Mouse (Mus musculus) thymus, postnatal 25 days (tissue): ENCODE measurements around the gene Mcat.

ENCODE experiments used
- DNase-seq: peaks from one replicate; pipeline ENCODE4 v3.0.0; 2022

Mcat gene

DNA sequence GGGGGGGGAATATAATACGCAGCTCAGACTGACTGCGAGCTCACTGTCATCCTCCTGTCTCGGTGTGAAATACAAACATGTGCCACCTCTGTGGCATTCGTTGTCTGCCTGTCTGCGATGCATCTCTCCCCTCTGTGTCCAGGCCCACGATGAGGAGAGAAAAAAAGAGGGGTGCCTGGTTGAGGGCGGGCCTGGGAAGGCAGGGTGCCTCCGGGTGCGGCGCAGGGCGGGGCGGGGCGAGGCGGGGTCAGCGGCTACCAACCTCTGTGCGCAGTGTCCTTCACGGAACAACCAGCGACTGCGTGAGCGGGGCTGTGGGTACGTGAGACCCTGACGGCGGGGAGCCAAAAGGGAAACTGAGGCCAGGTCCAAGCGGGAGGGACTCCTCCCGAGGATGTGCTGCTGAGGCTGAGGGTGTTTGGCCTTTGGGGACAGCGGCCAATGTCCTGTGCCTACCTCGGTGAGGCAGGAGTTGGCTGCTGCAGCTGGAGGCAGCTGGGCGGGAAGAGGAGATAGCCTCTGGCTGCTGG is at the start of gene Mcat, which contains the start of gene Tspo:
Mcat (minus strand) TSS at position 461 of the 530 bp plus-strand sequence.
Tspo (plus strand) TSS at position 266 of the 530 bp plus-strand sequence.
- peak; percentile 80 for DNase-seq

DNA sequence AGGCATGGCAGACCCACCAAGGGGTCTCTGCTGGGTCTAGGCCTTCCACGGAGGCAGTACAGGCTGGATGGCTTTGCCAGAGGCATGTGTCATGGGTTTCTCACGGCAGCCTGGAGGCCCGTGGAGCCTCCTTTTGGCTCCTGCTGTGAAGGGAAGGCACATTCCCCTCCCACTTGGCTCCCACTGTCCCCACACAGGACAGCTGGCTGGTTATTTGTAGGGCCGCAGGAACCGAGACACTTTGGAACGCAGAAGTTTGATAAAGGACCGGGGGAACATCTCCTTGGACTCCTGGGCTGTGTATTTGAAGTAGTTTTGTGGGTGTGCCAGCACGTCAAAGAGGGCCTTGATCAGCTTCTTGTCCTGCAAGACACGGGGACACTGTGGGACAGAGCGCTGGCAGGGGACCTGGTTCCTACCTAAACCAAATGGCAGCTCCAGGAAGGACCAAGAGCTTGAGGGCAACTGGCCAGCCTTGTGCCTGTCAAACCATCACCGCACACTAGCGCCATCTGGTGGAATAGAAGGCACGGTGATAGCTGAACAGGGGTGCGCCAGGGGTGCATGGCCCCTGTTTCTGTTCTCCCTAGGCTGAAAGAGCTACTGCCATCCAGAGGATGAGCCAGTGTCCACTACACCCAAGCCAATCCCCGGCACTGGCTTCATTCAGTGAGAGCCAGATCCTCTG is 43.7 kb upstream of the Mcat start:
- peak; percentile 79 for DNase-seq

DNA sequence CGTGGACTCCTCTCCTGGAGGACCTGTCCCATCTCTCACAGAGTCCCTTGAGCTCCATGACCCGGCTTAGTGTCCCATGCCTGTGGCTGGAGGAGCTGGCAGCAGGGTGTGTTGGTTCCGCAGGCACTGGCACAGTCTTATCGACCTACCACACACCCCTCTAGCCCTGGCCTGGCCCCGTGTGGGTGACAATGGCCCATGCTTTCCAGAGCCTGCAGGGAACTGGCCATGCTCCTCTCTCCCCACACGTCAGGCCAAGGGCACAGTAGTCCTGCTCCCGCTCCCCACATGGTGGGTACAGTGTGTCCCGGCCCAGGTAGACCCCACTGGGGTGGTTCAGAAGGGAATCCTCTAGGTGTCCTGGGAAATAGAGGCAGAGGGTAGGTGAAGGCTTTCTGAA is 43.1 kb upstream of the Mcat start:
- no peak for DNase-seq

DNA sequence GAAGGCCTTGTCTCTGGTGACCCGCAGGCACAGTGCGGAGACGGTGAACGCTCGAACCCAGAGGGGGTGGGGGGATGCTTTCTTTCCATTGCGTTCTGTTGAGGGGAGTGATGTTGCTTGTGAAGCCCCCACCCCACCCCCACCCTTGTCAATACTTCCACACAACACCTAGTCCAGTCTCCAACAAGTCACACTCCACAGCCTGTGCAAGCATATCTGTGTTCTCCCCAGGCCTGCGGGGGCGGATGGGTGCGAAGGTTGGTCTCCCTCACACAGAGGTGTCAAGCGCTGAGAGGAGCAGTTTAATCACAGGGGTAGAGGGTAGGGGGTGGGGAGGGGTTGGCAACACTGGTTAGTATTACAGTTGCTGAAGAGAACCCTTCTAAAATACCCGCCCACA is 42.6 kb upstream of the Mcat start:
- no peak for DNase-seq

DNA sequence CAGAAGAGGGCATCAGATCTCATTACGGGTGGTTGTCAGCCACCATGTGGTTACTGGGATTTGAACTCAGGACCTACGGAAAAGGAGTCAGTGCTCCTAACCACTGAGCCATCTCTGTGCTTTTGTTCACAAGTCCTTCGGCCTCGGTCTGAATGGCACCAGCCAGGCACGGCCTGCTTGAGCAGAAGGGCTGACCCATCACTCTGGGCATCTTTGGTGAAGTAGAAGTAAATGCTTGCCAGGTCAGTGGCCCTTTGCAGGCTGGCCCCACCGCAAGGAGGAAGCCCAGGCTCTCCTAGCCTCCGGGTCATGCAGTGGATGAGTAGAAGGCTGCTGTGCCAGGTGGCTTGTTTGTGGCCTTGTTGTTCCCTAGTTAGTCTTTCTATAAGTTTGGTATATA is 39.8 kb upstream of the Mcat start:
- DNase-seq = peak; percentile 37

DNA sequence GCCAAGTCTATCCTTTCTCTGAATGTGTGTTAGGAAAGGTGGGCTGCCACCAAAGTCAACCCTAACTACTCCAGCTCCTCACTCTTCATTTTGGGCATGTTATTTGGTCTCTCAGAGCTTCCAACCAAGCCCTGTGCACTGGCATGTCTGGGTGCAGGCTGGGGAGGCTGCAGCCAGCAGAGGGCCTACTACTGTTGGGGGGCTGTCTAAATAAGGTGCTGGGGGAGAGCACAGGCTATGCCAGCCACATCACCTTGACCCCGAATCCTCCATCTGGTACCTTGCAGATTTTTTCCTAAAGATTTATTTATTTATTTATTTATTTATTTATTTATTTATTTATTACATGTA is 39.4 kb upstream of the Mcat start:
- DNase-seq = no peak

DNA sequence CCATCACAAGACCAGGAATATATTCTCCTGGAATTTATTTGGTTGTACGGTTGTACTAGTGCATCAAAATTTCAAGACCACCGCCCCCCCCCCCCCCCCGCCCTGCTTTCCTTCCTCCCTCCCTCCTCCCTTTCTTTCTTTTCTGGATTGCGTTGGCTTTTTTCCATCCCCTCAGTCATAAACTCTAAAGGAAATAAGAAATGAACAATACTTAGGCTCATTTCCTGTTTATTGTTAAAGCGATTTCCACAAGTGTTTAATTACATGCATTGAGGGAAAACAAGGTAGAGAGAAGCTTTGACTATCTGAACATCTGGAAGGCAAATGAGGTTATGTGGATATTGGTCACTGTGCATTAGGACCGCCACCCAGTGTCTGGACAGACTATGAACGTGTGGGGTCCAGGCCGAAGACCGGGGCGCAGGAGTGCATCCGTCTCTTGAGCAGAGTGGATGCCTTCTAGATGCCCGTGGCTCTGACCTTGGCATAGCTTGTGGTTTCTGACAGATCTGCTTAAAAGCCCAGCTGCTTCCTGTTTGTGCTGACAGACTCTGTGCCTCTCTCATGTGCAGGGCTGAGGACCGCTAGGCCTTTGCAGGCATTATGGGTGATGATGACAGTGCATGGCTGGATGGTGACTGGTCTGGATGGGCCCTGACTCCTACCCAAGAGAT is 38.9 kb upstream of the Mcat start:
- DNase-seq = peak; percentile 83

DNA sequence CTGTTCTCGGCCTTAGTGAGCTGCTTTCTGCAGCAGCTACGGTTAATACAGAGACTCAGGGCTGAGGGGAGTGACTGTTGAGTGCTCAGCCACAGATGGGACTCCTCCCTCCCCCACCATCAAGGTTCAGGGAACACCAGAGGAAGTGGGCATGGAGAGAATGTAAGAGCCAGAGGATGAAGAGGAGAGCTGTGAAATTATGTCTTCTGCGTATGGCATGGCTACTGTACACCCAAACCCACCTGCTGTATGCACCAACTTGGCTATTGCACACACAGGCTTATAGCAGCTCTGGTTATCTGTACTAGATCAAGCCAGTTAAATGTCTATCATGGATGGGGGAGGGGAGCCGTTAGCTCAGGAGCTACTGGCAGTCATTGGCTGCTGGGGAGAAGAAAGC is 37.6 kb upstream of the Mcat start:
- DNase-seq = peak; percentile 71

DNA sequence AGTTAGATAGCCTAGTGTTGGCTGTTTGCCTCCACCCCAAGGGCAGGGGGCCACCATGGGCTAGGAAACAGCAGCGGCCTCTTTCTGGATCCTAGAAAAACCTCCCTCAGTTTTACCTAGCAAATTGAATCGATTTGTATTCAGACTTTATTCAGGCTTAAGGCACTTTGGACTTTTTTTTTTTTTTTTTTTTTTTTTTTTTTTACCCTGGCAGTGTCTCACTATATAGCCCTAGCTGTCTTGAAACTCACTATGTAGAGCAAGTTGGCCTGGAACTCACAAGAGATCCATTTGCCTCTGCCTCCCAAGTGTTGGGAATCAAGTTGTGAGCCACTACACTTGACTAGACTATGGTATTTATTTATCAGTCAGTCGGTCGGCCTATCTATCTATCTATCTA is 33.2 kb upstream of the Mcat start:
- no peak for DNase-seq

DNA sequence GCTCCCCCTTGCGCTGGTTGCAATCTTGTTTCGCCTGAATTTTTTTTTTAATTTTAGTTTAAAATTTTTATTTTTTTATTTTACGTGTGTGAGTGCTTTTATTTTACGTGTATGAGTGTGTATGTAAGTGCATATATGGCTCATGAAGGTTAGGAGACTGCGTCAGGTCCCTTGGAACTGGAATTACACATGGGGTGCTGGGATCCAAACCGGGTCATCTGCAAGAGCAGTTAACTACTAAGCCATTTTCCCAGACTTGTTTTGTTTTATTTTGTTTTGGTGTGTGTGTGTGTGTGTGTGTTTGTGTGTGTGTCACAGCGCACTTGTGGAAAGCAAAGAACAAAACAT is 31.8 kb upstream of the Mcat start:
- DNase-seq = no peak

DNA sequence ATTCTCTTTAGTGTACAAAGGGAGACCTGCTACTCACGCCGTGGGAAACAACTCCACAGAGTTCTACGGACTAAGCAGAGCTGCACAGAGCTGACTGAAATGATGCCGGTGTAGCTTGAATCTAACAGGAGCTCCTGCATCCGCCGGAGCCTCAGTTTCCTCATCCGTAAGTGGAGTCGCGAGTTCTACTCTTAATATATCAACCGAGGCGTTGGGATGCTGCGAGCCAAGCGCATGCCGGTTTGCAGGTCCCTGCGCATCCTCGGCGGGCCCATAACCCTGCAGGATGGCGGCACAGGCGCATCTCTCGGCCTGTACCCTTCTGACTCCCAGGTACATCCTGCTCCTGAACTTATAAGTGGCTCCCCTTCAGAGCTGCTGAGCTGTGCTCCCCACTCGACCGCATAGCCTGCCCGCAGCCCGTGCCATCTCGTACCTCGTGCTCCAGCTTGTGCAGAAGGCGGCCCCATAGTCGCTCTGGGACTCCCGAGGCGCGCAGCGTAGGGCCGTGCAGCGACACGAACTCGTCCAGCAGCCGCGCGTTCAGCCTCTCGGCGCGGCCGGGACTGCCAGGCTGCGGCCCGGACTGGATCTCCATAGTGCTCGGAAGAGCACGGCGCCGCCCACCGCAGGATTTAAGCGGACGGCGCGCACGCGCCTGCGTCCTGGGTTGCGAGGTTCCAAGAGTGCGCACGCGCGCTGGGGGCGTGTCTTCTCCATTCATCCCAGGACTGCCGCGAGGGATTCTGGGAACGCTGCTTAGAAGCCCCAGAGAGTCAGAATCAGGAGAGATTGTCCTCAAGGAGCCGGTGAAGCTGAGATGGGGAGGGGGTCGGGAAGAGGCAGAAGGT is 31.2 kb upstream of the Mcat start, which contains the start of gene Ttll12:
Ttll12 (minus strand) TSS at position 645 of the 851 bp plus-strand sequence.
- peak; percentile 92 for DNase-seq

DNA sequence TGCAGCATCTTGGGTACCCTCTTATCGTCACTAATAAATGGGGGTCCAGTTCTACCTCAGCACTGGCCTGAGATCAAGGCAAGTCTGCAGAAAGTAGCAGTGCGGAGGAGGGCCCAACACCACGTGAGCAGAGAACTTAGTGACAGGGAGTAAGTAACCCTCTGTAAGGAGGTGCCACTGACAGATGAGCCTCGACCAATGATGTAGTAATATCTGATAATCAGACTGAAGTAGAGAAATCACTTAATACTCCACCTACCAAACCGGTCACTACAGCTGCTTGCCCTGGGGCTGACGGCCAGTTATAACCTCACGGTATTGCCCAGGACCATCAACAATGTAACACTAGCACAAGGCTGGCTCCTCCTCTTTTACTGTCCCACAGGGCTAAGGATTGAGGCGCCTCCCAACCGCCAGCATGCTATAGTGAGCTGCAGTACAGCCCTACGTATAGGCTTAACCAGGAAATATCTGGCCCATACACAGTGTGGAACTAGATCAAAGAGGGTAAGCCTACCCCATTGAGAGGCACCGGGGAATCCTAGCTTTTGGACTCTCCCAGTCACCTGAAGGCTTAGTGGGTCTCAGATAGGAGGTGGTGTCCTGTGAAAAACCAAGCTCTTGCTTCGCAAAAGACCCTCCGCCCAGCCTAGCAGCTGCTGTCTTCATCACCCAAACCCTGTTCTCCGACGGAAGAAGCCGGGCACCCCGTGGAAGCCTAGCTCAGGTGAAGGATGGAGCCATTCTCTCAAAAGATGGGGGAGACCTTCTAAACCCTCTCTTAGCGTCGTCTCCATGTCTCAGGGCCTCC is 30.3 kb upstream of the Mcat start:
- peak; percentile 36 for DNase-seq

DNA sequence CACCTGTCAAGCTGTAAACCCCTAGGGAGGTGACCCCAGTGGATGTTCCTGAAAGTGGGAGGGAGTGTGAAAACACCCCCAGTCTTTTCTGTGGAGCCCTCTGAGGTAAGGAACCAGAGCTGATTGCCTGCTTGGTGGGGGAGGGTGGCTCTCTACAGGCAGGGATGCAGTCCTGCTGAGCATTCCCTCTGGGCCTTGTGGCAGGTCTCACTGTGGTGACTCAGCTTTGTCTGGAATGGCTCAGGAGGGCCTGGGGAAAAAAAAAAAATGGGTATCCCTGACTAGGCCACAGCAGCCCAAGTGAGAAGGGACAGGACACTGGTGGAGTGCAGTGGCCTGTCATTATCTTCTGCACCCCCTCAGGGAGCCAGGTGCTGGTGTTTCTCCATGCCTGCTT is 29.6 kb upstream of the Mcat start:
- DNase-seq = no peak

DNA sequence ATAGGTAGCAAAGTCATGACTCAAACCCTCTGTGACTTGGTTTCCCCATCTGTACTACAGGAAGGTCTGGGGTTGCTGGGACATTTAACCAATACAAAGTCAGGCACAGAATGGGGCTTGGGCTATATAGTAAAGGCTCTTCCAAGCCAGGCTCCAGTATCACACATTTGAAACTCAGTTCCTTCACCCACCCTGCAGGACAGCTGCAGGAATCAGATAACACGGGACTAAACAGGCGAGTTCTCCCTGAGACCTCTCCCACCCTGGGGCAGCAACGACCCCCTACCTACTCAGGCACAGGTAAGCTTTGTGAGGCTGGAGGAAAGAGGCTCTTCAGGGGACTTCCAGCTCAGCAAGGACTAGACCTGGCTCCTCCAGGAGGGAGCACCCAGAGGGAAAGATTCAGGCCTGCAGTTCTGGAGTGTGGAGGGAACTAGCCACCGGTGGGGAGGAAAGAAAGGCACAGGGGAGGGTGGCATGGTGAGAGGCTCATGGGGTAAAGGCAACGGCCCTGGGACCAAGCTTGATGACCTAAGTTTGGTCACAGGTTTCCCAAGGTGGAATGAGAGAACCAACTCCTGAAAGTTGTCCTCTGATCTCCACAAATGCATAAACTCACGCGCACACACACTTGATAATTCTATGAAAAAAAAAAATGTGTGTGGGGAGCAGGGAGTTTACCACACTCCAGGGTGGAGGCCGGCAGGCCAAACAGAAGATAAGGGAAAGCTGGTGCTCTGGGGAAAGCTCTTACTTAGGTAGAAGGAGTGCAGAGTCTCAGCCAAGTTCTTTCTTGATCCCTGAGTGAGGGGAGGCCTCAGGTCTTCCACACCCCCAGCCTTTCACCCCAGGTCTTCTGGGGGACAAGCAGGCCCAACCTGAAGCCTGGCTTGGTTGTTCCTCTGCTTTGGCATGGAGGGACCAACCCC is 28.9 kb upstream of the Mcat start:
- no peak for DNase-seq

DNA sequence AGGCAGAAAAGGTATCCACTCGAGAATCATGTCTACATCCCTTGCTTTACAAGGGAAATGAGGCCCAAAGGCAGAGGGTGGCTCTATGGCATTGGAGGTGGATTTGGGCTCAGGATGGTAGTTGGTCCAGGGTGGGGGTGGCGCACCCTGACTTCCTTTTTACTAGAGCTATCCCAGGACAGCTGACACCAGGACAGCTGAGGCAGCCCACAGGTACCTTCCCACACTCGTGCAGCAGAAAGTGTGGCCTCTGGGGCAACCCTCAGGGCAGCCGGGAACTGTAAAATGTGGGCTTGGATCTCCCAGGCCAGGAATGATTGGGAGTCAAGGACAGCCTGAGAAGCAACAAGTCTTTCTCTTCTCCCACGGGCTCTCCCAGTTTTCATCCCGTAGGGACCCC is 28.2 kb upstream of the Mcat start:
- DNase-seq = no peak

DNA sequence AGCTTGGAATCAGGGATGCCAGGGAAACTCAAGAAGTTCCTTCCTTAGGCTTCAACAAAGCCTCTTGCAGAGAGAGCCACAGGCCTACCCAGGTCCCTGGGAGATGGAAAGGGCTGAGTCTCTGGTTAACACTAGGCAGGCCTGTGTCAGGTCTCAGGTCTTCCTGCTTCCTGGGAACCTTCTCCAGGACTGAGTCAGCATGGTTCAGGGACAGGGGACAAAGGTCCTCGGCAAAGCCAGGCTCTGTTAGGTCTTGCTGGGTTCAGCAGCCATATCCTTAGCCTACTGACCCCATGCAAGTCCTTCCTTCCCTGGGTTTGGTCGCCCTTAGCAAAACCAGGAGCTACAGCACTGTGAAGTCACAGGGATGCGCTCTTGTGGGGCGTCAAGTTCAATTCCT is 27.3 kb upstream of the Mcat start:
- no peak for DNase-seq

DNA sequence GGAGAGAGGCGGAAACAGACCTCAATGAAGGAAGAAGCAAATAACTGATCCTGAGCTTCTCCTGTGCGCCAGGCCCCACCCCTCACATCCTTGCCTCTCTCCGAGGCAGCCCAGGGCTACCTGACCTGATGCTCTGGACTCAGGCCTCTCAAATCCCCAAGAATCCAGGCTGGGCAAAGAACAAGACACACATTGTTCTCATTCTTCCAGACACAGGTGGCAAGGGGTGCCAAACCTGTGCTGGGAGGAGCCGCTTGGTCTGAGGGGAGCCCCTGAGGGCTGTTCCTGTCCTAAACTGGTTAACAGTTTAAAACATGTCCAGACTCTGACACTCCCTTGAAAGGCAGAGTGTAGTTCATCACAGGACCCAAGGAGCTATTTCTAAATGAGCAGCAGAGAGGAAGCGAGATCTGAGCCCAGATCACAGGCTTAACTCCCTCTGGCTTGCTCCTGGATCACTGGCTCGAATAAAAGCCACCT is 21.2 kb upstream of the Mcat start:
- DNase-seq = no peak

DNA sequence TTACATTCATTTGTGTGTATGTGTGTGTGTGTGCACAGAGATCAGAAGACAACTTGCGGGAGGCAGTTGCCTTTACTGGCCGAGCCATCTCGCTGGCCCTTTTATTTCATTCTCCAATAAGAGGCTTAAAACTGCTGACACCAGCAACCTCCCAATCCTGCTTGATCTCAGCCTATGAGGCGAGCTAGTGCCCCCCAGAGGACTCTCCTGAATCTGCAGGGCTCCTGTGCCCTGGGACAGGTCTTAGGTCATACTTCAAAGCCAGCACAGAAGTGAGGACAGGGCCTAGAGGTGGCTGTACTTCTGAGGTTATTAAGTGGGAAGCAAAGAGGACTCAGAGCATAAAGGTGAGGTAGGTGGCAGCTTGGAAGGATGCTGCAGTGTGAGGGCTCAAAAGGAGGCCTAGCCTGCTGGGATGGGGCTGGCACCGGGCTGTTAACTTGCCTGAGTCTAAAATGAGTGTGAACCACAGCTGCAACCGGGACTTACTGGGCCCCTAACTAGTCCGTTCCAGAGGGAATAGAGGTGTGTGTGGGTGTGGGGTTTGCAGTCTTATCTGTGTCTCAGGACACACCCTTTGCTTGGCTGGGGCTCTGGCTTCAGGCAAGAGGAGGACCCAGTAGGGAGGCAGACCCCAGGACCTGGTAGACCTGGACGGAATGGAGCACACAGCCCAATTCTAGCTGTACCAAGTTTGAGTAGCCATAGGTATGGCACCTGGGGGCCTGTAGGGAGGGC is 20.0 kb upstream of the Mcat start:
- peak; percentile 60 for DNase-seq

DNA sequence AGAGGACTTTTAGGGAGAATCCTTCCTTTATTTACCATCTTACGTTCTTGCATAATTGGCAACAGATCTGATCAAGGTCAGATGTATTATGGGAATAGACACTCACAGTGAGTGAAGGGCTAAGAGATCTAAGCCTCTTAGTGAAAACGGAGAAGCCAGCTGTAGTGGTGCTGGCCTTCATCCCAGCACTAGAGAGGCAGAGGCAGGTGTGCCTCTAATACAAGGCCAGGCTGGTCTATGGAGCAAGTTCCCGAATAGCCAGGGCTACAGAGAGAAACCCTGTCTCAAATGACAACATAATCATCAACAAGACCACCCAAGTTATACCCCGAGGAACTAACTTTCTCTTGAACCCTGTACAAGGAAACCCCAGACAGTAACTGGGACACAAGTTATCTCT is 19.3 kb upstream of the Mcat start:
- no peak for DNase-seq

DNA sequence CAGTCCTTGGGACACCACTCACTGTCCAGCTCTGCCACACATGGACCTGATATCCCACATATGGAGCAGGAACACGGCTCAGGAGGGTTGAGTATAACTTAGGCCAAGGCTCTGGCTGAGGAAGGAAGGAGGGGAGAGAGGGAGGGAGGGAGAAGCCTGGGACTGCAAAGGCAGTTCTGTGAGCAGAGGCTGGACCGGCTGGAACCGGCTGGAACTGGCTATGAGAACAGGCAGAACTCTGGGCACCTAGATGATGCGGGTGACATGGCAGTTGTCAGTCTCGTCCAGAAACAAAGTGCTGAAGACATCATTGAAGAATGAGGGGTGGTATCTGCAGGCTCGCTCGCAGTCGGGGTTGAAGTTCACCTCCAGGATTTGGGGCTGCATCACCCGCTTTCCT is 13.1 kb upstream of the Mcat start:
- no peak for DNase-seq

DNA sequence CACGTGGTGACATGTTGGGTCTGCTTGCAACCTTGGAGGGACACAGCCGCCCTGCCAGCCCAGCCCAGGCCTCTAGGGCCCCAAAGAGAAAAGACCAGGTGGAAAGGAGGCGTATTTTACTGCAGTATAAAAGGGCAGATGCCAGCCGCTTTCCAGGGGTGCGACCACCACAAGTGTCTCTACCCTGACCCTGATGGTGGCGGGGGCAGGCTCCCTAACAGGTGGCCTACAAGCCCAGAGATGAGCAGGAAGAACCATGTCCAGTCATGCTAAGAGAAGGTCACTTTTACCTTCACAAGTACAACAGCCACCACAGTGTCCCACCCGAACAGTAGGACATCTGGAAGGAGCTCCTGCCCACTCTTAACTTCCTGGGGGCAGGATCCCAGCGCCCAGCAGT is 12.0 kb upstream of the Mcat start:
- DNase-seq = no peak
